Mouse (Mus musculus) E14TG2a.4 (cell line): ENCODE data around the gene H2-D1.

Experiments used
- CTCF ChIP-seq: conservative IDR thresholded peaks from 2 replicates; pipeline ENCODE4 v1.5.1; 2014; ENCODE audit warnings: low read length
- NANOG ChIP-seq: IDR thresholded peaks from 2 replicates; pipeline ENCODE4 v1.6.1; 2014; ENCODE audit warnings: borderline replicate concordance, low read length, mixed read lengths
- POU5F1 ChIP-seq: IDR thresholded peaks from 2 replicates; pipeline ENCODE4 v1.6.1; 2014; ENCODE audit warnings: low read length, borderline replicate concordance

DNA sequence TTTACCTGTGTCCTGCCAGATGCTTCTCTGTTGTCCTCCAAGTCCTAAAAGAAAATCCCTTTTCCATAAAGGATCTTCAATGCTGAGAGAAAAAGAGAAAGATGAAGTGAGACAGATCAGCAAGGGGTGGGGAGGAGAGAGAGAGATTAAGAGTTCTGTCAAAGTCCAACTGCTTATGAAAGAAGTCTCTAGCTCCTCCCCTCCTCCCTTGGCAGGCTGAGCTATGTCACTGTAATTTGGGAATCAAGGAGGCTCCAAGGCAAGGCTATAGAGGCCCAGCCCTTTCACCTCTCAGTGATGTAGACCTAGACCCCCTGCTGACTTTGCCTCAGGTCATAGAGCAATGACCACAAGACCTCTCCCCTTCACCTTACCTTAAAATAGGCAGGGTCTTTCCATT, 22.9 kb downstream of the H2-D1 start:
- TF ChIP-seq CTCF (no peak), POU5F1 (no peak), NANOG (no peak)
